Mouse (Mus musculus) hindbrain, embryonic 11.5 days (tissue): Measurements from ENCODE around the gene Suds3. TPM values are rescaled to one million over a fixed set of nuclear protein-coding genes. Genes with fewer than 3 reads are reported as not detected.
A peak's percentile ranks its signal among the peaks of the same experiment; 100 is the strongest.

Experiments
- ATAC-seq: fragments of 200-750 bp; cut with Nextera tagmentation; 2 replicates; pipeline ENCODE4 v1.8.0; 2017; ENCODE audit warnings: mild to moderate bottlenecking, moderate TSS enrichment, moderate library complexity; ENCODE audit not compliant: low FRiP score
- DNase-seq: peaks from one replicate; pipeline ENCODE4 v3.0.0-alpha.2; 2015; ENCODE audit warnings: low spot score
- H3K27ac ChIP-seq: fragments of 300-500 bp; sonication (generic); 2 replicates; pipeline ENCODE4 v1.5.1; 2014; ENCODE audit warnings: mild to moderate bottlenecking, low read depth, low read length
- H3K27me3 ChIP-seq: fragments of 300-500 bp; sonication (generic); 2 replicates; pipeline ENCODE4 v1.6.1; 2014; ENCODE audit warnings: mild to moderate bottlenecking, low read length, moderate library complexity, mixed read lengths; ENCODE audit not compliant: control insufficient read depth, insufficient read depth
- H3K36me3 ChIP-seq: fragments of 300-500 bp; sonication (generic); 2 replicates; pipeline ENCODE4 v1.6.1; 2014; ENCODE audit warnings: mild to moderate bottlenecking, low read length, moderate library complexity, mixed read lengths; ENCODE audit not compliant: control insufficient read depth, insufficient read depth
- H3K4me1 ChIP-seq: fragments of 300-500 bp; sonication (generic); replicated peaks from 2 replicates; pipeline ENCODE4 v1.6.1; 2014; ENCODE audit warnings: low read length, mixed read lengths; ENCODE audit not compliant: control insufficient read depth, insufficient read depth
- H3K4me2 ChIP-seq: fragments of 300-500 bp; sonication (generic); replicated peaks from 2 replicates; pipeline ENCODE4 v1.6.1; 2014; ENCODE audit warnings: mild to moderate bottlenecking, low read depth, low read length
- H3K4me3 ChIP-seq: fragments of 300-500 bp; sonication (generic); 2 replicates; pipeline ENCODE4 v1.5.1; 2014; ENCODE audit warnings: low read depth, low read length
- H3K9ac ChIP-seq: fragments of 300-500 bp; sonication (generic); 2 replicates; pipeline ENCODE4 v1.6.1; 2014; ENCODE audit warnings: low read depth, low read length
- H3K9me3 ChIP-seq: fragments of 300-500 bp; sonication (generic); 2 replicates; pipeline ENCODE4 v1.6.1; 2016; ENCODE audit warnings: low read length; ENCODE audit not compliant: control insufficient read depth
- WGBS: fragments of 180-500 bp; shearing (Covaris S2); extraction: QIAGEN DNeasy Blood & Tissue Kit; methylation state at CpG from one replicate; pipeline ENCODE4 v1.1.7; 2014; 5-methylcytosine and 5-hydroxymethylcytosine counted together
- polyA plus RNA-seq: library from polyadenylated mRNA; unstranded; fragments of >200 nt; fragmentation: Nextera tagmentation; extraction: Ambion mirVana; gene quantifications from 2 replicates; pipeline ENCODE4 v1.2.1, GENCODE M21; 2014

Gene Suds3
- 48.0 and 54.2 TPM in 2 replicates for polyA plus RNA-seq

DNA sequence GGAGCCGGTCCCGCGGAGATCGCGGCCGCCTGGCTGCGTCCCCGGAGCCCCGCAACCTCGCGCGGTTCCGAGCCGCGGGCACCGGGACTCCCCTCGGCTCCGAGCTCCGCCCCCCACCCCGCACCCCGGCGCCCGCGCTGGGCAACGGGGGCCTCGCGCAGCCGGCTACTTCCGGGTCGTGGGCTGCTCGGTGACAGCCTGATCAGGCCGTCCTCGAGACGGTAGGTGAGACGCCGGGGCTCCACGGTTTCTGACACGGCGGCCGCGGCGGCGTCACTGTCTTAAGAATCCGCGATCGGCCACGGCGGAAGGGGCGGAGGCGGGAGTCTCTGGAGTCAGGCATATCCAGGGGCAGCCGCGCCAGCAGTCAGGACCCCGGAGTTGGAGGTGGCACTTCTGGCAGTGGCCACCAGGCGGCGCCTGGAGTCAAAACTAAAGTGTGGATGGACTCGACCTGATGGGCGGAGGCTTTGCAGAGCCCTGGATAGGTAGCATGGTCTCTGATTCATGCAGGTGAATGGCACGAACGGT is at the start of gene Suds3:
Suds3 (minus strand) TSS at position 278 of the 531 bp plus-strand sequence.
- peak; percentile 80 for ATAC-seq
- Histone ChIP-seq H3K4me3 (peak within 1 kb of the TSS; percentile 95), H3K27ac (peak within 1 kb of the TSS; percentile 79), H3K9me3 (no peaks in the 10 kb centered on the region), H3K4me1 (peaks cover 4% of the 10 kb centered on the region), H3K9ac (peak within 1 kb of the TSS; percentile 93), H3K27me3 (peaks cover 3% of the 10 kb centered on the region; the same call in 1 of the 2 replicates), H3K36me3 (no peaks in the 10 kb centered on the region), H3K4me2 (peak within 1 kb of the TSS; percentile 91)
- peak; percentile 95 for DNase-seq
- WGBS, result 2% methylated on average over 48 of the region's 59 CpGs

DNA sequence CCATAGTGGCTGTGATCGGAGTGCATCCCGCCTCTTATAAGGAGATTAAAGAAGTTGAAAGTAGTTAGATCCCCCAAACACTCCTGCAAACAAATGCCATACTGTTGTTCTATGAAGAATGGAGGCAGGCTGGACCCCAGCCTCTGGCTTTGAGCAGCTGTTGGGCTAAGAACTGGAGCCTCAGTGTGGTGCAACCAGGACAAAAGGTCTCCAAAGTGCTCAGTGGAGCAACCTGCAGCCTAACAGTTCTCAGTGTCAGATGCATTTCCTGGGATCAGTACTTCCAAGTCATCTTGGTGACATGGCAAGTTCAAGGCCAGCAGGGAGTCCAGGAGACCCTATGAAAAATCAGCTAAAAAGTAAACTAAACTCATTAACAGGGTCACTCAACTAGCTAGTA is 49.0 kb upstream of the Suds3 start:
- ATAC-seq, result no peak
- 96% methylated on average over 2 of the region's 2 CpGs for WGBS
- H3K9ac ChIP-seq, result no peak overlapping the region
- no peak overlapping the region for H3K27ac ChIP-seq
- no peaks in the 10 kb centered on the region for H3K36me3 ChIP-seq
- H3K9me3 ChIP-seq, result no peaks in the 10 kb centered on the region
- DNase-seq, result no peak
- H3K4me3 ChIP-seq, result no peak overlapping the region
- H3K4me1 ChIP-seq, result no peaks in the 10 kb centered on the region
- H3K4me2 ChIP-seq, result no peak overlapping the region
- no peaks in the 10 kb centered on the region for H3K27me3 ChIP-seq

DNA sequence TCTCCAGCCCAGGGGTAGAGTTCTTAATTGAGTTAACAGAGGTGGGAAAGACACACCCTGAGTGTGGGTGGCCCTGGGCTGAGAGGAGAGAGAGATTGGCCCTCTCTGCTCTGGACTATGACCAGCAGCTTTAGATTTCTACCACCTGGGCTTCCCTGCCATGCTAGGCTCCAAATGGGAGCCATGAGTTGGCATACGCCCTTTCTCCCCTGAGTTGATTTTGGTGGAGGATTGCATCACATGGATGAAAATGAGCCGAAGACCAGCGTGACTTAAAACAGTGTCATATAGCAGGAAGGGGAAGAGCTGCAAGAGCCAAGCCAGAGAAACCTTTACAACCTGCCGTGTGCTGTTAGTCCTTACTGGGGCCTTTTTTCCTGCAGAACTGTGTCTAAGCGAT is 48.6 kb upstream of the Suds3 start:
- no peak overlapping the region for H3K9ac ChIP-seq
- H3K27ac ChIP-seq, result no peak overlapping the region
- no peak overlapping the region for H3K4me3 ChIP-seq
- no peaks in the 10 kb centered on the region for H3K9me3 ChIP-seq
- no peak overlapping the region for H3K4me2 ChIP-seq
- DNase-seq (no peak), ATAC-seq (no peak)
- 93% methylated on average over 5 of the region's 5 CpGs for WGBS
- H3K4me1 ChIP-seq, result no peaks in the 10 kb centered on the region
- no peaks in the 10 kb centered on the region for H3K27me3 ChIP-seq
- H3K36me3 ChIP-seq, result no peaks in the 10 kb centered on the region

DNA sequence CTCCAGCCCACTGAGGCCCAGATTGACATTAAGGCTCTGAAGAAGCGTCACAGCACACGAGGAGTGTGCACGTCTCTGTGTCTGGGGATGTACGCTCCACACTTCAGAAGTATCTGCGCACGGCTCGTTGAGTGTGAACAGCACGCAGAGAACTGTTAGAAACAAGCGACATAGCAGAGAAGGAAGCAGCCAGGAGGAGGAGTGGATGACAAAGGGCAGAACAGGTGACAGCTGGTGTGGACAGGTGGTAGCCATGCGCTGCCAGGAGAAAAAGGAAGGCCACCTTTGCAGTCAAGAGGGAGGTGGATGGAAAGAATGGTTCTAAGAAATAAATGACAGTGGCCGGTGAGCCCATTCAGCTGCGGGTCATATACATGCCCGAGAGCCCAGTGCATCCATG is 47.9 kb upstream of the Suds3 start:
- WGBS, result 94% methylated on average over 13 of the region's 13 CpGs
- ATAC-seq, result no peak

DNA sequence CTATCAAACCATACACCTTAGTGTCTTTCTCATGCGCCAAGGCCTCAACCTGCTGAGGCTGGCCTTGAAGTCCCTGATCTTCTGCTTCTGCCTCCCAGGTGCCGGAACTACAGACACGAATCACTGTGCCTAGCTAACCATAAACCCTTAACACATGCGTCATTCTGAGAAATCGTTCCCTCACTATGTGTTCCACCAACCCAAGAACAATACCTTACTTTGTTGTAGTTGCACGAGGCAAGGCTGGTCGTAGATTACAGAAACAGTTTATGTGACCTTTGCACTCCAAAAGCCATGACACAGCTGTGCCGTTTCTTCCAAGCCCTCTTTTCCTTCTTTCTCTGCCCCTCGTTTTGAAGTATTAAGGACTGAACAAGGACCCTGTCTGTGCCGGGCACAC is 44.6 kb upstream of the Suds3 start:
- Histone ChIP-seq H3K9ac (no peak overlapping the region), H3K9me3 (no peaks in the 10 kb centered on the region), H3K27ac (no peak overlapping the region), H3K4me2 (no peak overlapping the region), H3K36me3 (no peaks in the 10 kb centered on the region), H3K4me3 (no peak overlapping the region), H3K4me1 (no peaks in the 10 kb centered on the region), H3K27me3 (no peaks in the 10 kb centered on the region)
- ATAC-seq (no peak), DNase-seq (no peak)
- 73% methylated on average over 10 of the region's 10 CpGs for WGBS

More for the DNA sequence above, 47.9 kb upstream of the Suds3 start:
- Histone ChIP-seq H3K4me3 (no peak overlapping the region), H3K4me2 (no peak overlapping the region), H3K9ac (no peak overlapping the region), H3K9me3 (no peaks in the 10 kb centered on the region), H3K27me3 (no peaks in the 10 kb centered on the region), H3K4me1 (no peaks in the 10 kb centered on the region), H3K36me3 (no peaks in the 10 kb centered on the region), H3K27ac (no peak overlapping the region)
- no peak for DNase-seq

DNA sequence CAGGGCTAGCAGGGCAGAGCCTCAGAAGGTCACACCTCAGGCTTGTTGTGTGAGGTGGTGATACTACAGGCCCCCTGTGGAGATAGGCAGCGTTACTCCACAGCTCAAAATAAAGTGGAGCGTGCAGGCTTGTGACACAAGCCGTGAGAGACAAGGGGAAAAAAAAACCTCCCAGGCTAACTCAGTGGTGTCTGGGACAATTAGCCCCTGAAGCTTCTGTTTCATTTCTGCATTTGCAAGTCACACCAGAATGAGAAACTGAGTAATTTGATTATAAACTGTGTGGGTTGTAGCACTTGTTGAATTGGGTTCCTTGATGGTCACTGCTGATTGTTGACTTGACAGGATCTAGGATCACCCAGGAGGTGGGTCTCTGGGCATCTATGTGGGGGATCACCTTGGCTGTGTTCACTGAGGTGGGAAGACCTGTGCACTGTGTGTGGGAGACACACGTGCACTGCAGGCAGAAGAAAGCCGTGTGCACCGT is 43.9 kb upstream of the Suds3 start:
- no peaks in the 10 kb centered on the region for H3K27me3 ChIP-seq
- no peak overlapping the region for H3K9ac ChIP-seq
- no peaks in the 10 kb centered on the region for H3K4me1 ChIP-seq
- H3K4me2 ChIP-seq, result no peak overlapping the region
- no peaks in the 10 kb centered on the region for H3K36me3 ChIP-seq
- ATAC-seq (no peak), DNase-seq (no peak)
- no peak overlapping the region for H3K27ac ChIP-seq
- H3K9me3 ChIP-seq, result no peaks in the 10 kb centered on the region
- no peak overlapping the region for H3K4me3 ChIP-seq
- WGBS, result 54% methylated on average over 6 of the region's 6 CpGs

DNA sequence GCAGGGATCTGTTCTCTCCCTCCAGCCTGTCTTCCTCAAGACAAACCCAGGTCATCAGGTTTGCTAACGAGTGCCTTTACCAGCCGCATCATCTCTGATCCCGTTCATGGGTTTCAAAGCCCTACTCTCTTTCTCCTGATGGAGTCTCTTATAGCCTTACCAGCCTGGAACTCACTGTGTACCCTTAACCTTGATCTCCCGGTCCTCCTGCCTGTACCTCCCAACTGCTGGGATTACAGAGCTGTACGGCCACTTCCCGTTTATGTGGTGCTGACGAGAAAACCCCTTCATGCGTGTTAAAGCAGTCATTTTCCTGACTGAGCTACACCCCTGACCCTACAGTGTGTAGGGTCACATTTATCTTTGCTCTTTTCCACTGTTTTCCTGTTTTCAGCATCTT is 43.4 kb upstream of the Suds3 start:
- H3K9me3 ChIP-seq, result no peaks in the 10 kb centered on the region
- 64% methylated on average over 8 of the region's 8 CpGs for WGBS
- H3K4me2 ChIP-seq, result no peak overlapping the region
- H3K9ac ChIP-seq, result no peak overlapping the region
- no peak overlapping the region for H3K4me3 ChIP-seq
- H3K4me1 ChIP-seq, result no peaks in the 10 kb centered on the region
- DNase-seq, result no peak
- no peaks in the 10 kb centered on the region for H3K27me3 ChIP-seq
- ATAC-seq, result no peak
- H3K27ac ChIP-seq, result no peak overlapping the region
- H3K36me3 ChIP-seq, result no peaks in the 10 kb centered on the region

DNA sequence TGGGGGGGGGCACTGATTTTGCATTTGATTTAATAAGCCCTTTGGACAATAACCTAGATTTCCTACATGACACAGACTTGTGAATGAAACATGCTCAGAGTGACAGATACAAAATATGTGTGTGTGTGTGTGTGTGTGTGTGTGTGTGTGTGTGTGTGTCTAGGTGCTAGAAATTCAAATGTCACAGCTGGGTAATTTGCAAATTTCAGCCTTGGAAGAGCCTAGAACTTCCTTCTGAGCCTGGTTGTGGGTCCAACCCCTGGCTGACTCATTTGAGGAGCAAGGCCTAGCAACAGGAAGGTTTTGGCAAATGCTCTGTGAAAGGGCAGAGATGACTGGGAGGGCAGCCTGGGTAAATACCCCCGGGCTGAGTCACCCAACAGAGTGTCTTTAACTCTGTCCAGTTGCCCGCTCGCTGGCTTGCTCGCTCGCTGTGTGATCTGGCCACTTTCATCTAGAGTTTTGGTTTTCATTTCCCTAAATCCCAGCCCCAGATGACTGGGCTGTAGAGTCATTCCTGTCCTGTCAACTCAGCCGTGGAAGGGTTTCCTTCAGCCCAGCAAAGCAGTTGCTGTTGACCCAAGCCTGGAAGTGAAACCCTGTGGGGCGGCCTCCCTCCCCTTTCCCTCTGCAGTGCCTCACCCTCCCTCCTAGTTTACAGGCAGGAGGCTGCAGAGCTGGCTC is 42.6 kb upstream of the Suds3 start:
- ATAC-seq (no peak), DNase-seq (no peak)
- H3K4me3 ChIP-seq, result no peak overlapping the region
- H3K36me3 ChIP-seq, result no peaks in the 10 kb centered on the region
- H3K9ac ChIP-seq, result no peak overlapping the region
- H3K27ac ChIP-seq, result no peak overlapping the region
- H3K27me3 ChIP-seq, result no peaks in the 10 kb centered on the region
- no peak overlapping the region for H3K4me2 ChIP-seq
- WGBS, result 76% methylated on average over 7 of the region's 7 CpGs
- H3K9me3 ChIP-seq, result no peaks in the 10 kb centered on the region
- H3K4me1 ChIP-seq, result no peaks in the 10 kb centered on the region

DNA sequence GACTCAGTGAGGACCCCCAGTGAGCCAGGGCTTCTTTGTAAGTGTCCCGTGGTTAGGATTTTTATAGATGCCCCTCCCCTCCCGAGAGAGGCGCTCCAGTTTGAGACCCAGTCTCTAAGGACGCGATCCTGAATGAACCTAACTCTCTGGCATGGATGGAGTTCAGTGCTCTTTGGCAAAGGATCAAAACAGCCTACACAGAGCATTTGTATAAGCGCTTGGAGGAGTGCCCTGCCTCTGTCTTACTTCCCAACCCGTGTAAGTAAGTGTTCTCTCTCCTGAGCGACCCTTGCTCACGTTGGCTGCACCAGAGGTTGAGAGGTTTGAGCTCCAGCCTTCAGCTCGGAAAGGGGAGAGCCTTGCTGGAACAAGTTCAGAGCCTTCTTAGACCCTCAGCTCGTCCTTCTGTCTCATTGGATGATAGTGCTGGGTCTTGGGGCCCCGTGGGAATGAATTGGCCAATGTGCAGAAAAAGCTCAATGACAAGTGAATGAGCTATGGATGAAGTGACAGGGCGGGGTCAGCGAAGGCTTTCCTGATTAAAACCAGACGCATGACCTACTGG is 37.7 kb upstream of the Suds3 start:
- DNase-seq, result no peak
- H3K4me3 ChIP-seq, result no peak overlapping the region
- H3K9me3 ChIP-seq, result no peaks in the 10 kb centered on the region
- no peak for ATAC-seq
- 76% methylated on average over 15 of the region's 15 CpGs for WGBS
- H3K9ac ChIP-seq, result no peak overlapping the region
- no peak overlapping the region for H3K27ac ChIP-seq
- no peaks in the 10 kb centered on the region for H3K4me1 ChIP-seq
- H3K4me2 ChIP-seq, result no peak overlapping the region
- no peaks in the 10 kb centered on the region for H3K27me3 ChIP-seq
- no peaks in the 10 kb centered on the region for H3K36me3 ChIP-seq
